Mouse (Mus musculus) heart, embryonic 14.5 days (tissue): ENCODE measurements around the gene Cadm2. TPM values are rescaled to one million over a fixed set of nuclear protein-coding genes. Genes with fewer than 3 reads are reported as not detected.

Experiments
- ATAC-seq: fragments of 200-750 bp; cut with Nextera tagmentation; 2 replicates; pipeline ENCODE4 v1.8.0; 2017; ENCODE audit warnings: low read depth, moderate TSS enrichment; ENCODE audit not compliant: insufficient number of reproducible peaks, insufficient read depth, low FRiP score
- H3K27ac ChIP-seq, 2 experiments: fragments of 200-500 bp in 1 of 2; fragments of 300-500 bp in 1 of 2; sonication (generic) in 1 of 2; replicated peaks in 1 of 2; 2 replicates each; pipeline ENCODE4 v1.5.1; 2012 to 2014; ENCODE audit warnings: low read depth in 2 of 2, low read length in 2 of 2, control low read depth in 1 of 2, mild to moderate bottlenecking in 1 of 2, mixed read lengths in 1 of 2; ENCODE audit not compliant: control insufficient read depth in 1 of 2, insufficient read depth in 1 of 2
- H3K27me3 ChIP-seq: fragments of 300-500 bp; sonication (generic); 2 replicates; pipeline ENCODE4 v1.6.1; 2014; ENCODE audit warnings: mild to moderate bottlenecking, low read length, control low read depth; ENCODE audit not compliant: control insufficient read depth, insufficient read depth
- H3K36me3 ChIP-seq: fragments of 300-500 bp; sonication (generic); 2 replicates; pipeline ENCODE4 v1.6.1; 2014; ENCODE audit warnings: mild to moderate bottlenecking, control low read depth, low read length, mixed read lengths; ENCODE audit not compliant: control insufficient read depth, insufficient read depth
- H3K4me1 ChIP-seq, 2 experiments: fragments of 200-500 bp in 1 of 2; fragments of 300-500 bp in 1 of 2; sonication (generic) in 1 of 2; 2 replicates each; pipeline ENCODE4 v1.6.1; 2012 to 2014; ENCODE audit warnings: low read length in 2 of 2, control low read depth in 1 of 2, mixed read lengths in 1 of 2; ENCODE audit not compliant: control insufficient read depth in 2 of 2, insufficient read depth in 2 of 2
- H3K4me2 ChIP-seq: fragments of 300-500 bp; sonication (generic); 2 replicates; pipeline ENCODE4 v1.6.1; 2014; ENCODE audit warnings: mild to moderate bottlenecking, low read length
- H3K4me3 ChIP-seq, 2 experiments: fragments of 200-500 bp in 1 of 2; fragments of 300-500 bp in 1 of 2; sonication (generic) in 1 of 2; 2 replicates each; pipeline ENCODE4 v1.5.1; 2012 to 2014; ENCODE audit warnings: low read length in 2 of 2, mild to moderate bottlenecking in 2 of 2, control low read depth in 1 of 2, low read depth in 1 of 2, moderate library complexity in 1 of 2; ENCODE audit not compliant: control insufficient read depth in 1 of 2, insufficient read depth in 1 of 2
- H3K9ac ChIP-seq: fragments of 300-500 bp; sonication (generic); 2 replicates; pipeline ENCODE4 v1.6.1; 2014; ENCODE audit warnings: mild to moderate bottlenecking, low read length
- H3K9me3 ChIP-seq: fragments of 300-500 bp; sonication (generic); 2 replicates; pipeline ENCODE4 v1.6.1; 2016; ENCODE audit warnings: low read length, control low read depth; ENCODE audit not compliant: control insufficient read depth
- WGBS: fragments of 180-500 bp; shearing (Covaris S2); extraction: QIAGEN DNeasy Blood & Tissue Kit; methylation state at CpG from one replicate; pipeline ENCODE4 v1.1.7; 2014; 5-methylcytosine and 5-hydroxymethylcytosine counted together
- polyA plus RNA-seq: library from polyadenylated mRNA; unstranded; fragments of >200 nt; fragmentation: Nextera tagmentation; extraction: Ambion mirVana; gene quantifications from 2 replicates; pipeline ENCODE4 v1.2.1, GENCODE M21; 2014

Gene Cadm2
- polyA plus RNA-seq, 1 experiment from 2014 or later = 0.07 TPM

- no peak overlapping the region for H3K27ac ChIP-seq
- H3K4me1 ChIP-seq = no peaks in the 10 kb centered on the region
- no peak overlapping the region for H3K9ac ChIP-seq
- H3K36me3 ChIP-seq = no peaks in the 10 kb centered on the region
- H3K4me2 ChIP-seq = no peak overlapping the region
- H3K27me3 ChIP-seq = no peaks in the 10 kb centered on the region
- no peak for ATAC-seq
- H3K4me3 ChIP-seq = no peak overlapping the region
- no peaks in the 10 kb centered on the region for H3K9me3 ChIP-seq
- WGBS = 82% methylated on average over 7 of the region's 7 CpGs
These were observed 138.2 kb downstream of the Cadm2 start for GRCm38 (mm10) chr16:67482542-67482941.

GRCm38 (mm10) chr16:67467041-67467440, 153.7 kb downstream of the Cadm2 start:
- 81% methylated on average over 3 of the region's 3 CpGs for WGBS
- Histone ChIP-seq H3K9ac (no peak overlapping the region), H3K27ac (no peak overlapping the region), H3K4me3 (no peak overlapping the region), H3K27me3 (no peaks in the 10 kb centered on the region), H3K36me3 (no peaks in the 10 kb centered on the region), H3K4me2 (no peak overlapping the region), H3K4me1 (no peaks in the 10 kb centered on the region), H3K9me3 (no peaks in the 10 kb centered on the region)
- ATAC-seq = no peak

GRCm38 (mm10) chr16:67436301-67436700, 184.4 kb downstream of the Cadm2 start:
- H3K9ac ChIP-seq = no peak overlapping the region
- H3K27me3 ChIP-seq = no peaks in the 10 kb centered on the region
- no peak overlapping the region for H3K4me2 ChIP-seq
- ATAC-seq = no peak
- H3K27ac ChIP-seq = no peak overlapping the region
- H3K9me3 ChIP-seq = no peaks in the 10 kb centered on the region
- H3K4me3 ChIP-seq = no peak overlapping the region
- no peaks in the 10 kb centered on the region for H3K4me1 ChIP-seq
- 75% methylated on average over 4 of the region's 4 CpGs for WGBS
- no peaks in the 10 kb centered on the region for H3K36me3 ChIP-seq

- WGBS = 82% methylated on average over 1 of the region's 1 CpGs
- Histone ChIP-seq H3K27ac (no peak overlapping the region), H3K9me3 (no peaks in the 10 kb centered on the region), H3K27me3 (no peaks in the 10 kb centered on the region), H3K4me1 (no peaks in the 10 kb centered on the region), H3K36me3 (no peaks in the 10 kb centered on the region), H3K9ac (no peak overlapping the region), H3K4me2 (no peak overlapping the region), H3K4me3 (no peak overlapping the region)
- ATAC-seq = no peak
These were observed 195.3 kb downstream of the Cadm2 start for GRCm38 (mm10) chr16:67425371-67425770.

GRCm38 (mm10) chr16:67410926-67411325, 209.8 kb downstream of the Cadm2 start:
- H3K4me3 ChIP-seq = no peak overlapping the region
- H3K9me3 ChIP-seq = no peaks in the 10 kb centered on the region
- no peaks in the 10 kb centered on the region for H3K27me3 ChIP-seq
- no peak overlapping the region for H3K27ac ChIP-seq
- H3K4me2 ChIP-seq = no peak overlapping the region
- 60% methylated on average over 3 of the region's 3 CpGs for whole genome bisulfite sequencing
- H3K9ac ChIP-seq = no peak overlapping the region
- no peak for ATAC-seq
- no peaks in the 10 kb centered on the region for H3K36me3 ChIP-seq
- no peaks in the 10 kb centered on the region for H3K4me1 ChIP-seq

GRCm38 (mm10) chr16:67410482-67410881, 210.2 kb downstream of the Cadm2 start:
- Histone ChIP-seq H3K9ac (no peak overlapping the region), H3K9me3 (no peaks in the 10 kb centered on the region), H3K4me3 (no peak overlapping the region), H3K4me2 (no peak overlapping the region), H3K27ac (no peak overlapping the region), H3K36me3 (no peaks in the 10 kb centered on the region), H3K27me3 (no peaks in the 10 kb centered on the region), H3K4me1 (no peaks in the 10 kb centered on the region)
- no peak for ATAC-seq
- 63% methylated on average over 2 of the region's 2 CpGs for WGBS

- Histone ChIP-seq H3K36me3 (no peaks in the 10 kb centered on the region), H3K9me3 (no peaks in the 10 kb centered on the region), H3K9ac (no peak overlapping the region), H3K27ac (no peak overlapping the region), H3K4me1 (no peaks in the 10 kb centered on the region), H3K4me2 (no peak overlapping the region), H3K27me3 (no peaks in the 10 kb centered on the region), H3K4me3 (no peak overlapping the region)
- no peak for ATAC-seq
- 77% methylated on average over 2 of the region's 2 CpGs for WGBS
These were observed 253.0 kb downstream of the Cadm2 start for GRCm38 (mm10) chr16:67367745-67368144.

GRCm38 (mm10) chr16:67348011-67348410, 272.7 kb downstream of the Cadm2 start:
- no peaks in the 10 kb centered on the region for H3K4me1 ChIP-seq
- H3K27me3 ChIP-seq = no peaks in the 10 kb centered on the region
- no peak overlapping the region for H3K4me2 ChIP-seq
- no peak for ATAC-seq
- H3K9me3 ChIP-seq = no peaks in the 10 kb centered on the region
- no peak overlapping the region for H3K27ac ChIP-seq
- 57% methylated on average over 5 of the region's 5 CpGs for WGBS
- H3K36me3 ChIP-seq = no peaks in the 10 kb centered on the region
- no peak overlapping the region for H3K9ac ChIP-seq
- no peak overlapping the region for H3K4me3 ChIP-seq
